Mouse (Mus musculus): ENCODE measurements around the gene Ak7. TPM values are rescaled to one million over a fixed set of nuclear protein-coding genes. Genes with fewer than 3 reads are reported as not detected.

Gene Ak7
- polyA plus RNA-seq (2012; rRNA removed): 0.02 and 0.07 TPM in 2 replicates

- no peak for TF ChIP-seq CTCF (IDR thresholded peaks at IDR 0.05; ENCODE audit: extremely low read depth, insufficient read depth, insufficient read length, insufficient replicate concordance)
- no peak for TF ChIP-seq POLR2A (IDR thresholded peaks at IDR 0.05; ENCODE audit: low read depth, low read length)
- H3K4me1 ChIP-seq (ENCODE audit: control insufficient read depth, insufficient read depth, insufficient read length): peaks cover 7% of the 10 kb centered on the region; the same call in 1 of the 2 replicates
- peak in 1 of 2 experiments; percentile 35 for DNase-seq (ENCODE audit: low read depth in 1 of 2, low spot score in 2 of 2)
- 13% methylated on average over 22 of the region's 22 CpGs for WGBS
- no peaks in the 10 kb centered on the region for H3K27me3 ChIP-seq (ENCODE audit: control insufficient read depth, insufficient read depth, low read length)
- H3K27ac ChIP-seq (ENCODE audit: insufficient read depth, low read length): no peak within 1 kb of the TSS
- H3K4me3 ChIP-seq (ENCODE audit: extremely low read depth, insufficient read depth, insufficient read length): no peak within 1 kb of the TSS
- H3K36me3 ChIP-seq (ENCODE audit: control insufficient read depth, insufficient read depth, low read length): no peaks in the 10 kb centered on the region
Observed at GRCm38 (mm10) chr12:105705799-105706487, at the start of gene Ak7. Ak7 (plus strand) TSS chr12:105705976.

DNA sequence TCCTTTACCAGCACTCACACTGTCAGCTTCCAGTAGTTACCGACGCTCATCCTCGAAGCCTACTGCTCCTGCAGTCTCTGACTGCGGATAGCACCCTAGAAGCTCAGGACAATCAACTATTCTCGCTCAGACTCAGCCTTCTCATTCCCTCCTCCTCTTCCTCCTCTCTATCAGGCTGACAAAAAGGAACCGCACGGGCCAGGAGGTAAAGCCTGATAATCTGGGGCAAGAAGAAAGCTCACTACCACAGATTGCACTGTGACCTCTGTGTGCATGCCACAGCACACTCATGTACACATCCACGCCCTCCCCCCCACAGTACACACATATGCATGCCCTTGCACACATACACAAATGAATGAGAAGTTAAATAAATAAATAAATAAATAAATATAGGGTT is 29.5 kb upstream of the Ak7 start:
- Histone ChIP-seq H3K27ac (ENCODE audit: insufficient read depth, low read length) (no peak overlapping the region), H3K4me1 (ENCODE audit: control insufficient read depth, insufficient read depth, insufficient read length) (no peaks in the 10 kb centered on the region), H3K4me3 (ENCODE audit: extremely low read depth, insufficient read depth, insufficient read length) (no peak overlapping the region), H3K36me3 (ENCODE audit: control insufficient read depth, insufficient read depth, low read length) (peaks cover 9% of the 10 kb centered on the region), H3K27me3 (ENCODE audit: control insufficient read depth, insufficient read depth, low read length) (no peaks in the 10 kb centered on the region)
- DNase-seq (ENCODE audit: low read depth in 1 of 2, low spot score in 2 of 2): no peak
- TF ChIP-seq POLR2A (IDR thresholded peaks at IDR 0.05; ENCODE audit: low read depth, low read length) (no peak), CTCF (IDR thresholded peaks at IDR 0.05; ENCODE audit: extremely low read depth, insufficient read depth, insufficient read length, insufficient replicate concordance) (no peak)
- 88% methylated on average over 8 of the region's 8 CpGs for WGBS

DNA sequence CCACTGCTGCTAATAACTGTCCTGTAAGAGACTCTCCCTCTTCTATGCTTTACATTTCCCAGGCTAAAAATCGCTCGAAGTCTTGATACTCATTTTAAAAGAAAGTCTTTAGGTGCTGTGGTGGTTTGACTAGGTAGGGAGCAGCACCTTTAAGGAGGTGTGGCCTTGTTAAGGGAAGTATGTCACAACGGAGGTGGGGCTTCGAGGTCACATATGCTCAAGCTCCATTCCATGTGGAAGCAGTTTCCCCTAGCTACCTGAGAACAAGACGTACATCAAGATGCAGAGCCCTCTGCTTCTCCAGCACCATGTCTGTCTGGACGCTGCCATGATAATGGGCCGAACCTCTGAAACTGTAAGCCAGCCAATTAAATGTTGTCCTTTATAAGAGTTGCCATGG is 27.6 kb upstream of the Ak7 start:
- TF ChIP-seq POLR2A (IDR thresholded peaks at IDR 0.05; ENCODE audit: low read depth, low read length): no peak
- no peak for TF ChIP-seq CTCF (IDR thresholded peaks at IDR 0.05; ENCODE audit: extremely low read depth, insufficient read depth, insufficient read length, insufficient replicate concordance)
- H3K4me1 ChIP-seq (ENCODE audit: control insufficient read depth, insufficient read depth, insufficient read length): no peaks in the 10 kb centered on the region; the same call in 1 of the 2 replicates
- no peak overlapping the region for H3K4me3 ChIP-seq (ENCODE audit: extremely low read depth, insufficient read depth, insufficient read length)
- no peak overlapping the region for H3K27ac ChIP-seq (ENCODE audit: insufficient read depth, low read length)
- peaks cover 6% of the 10 kb centered on the region for H3K36me3 ChIP-seq (ENCODE audit: control insufficient read depth, insufficient read depth, low read length)
- 95% methylated on average over 7 of the region's 7 CpGs for WGBS
- no peaks in the 10 kb centered on the region for H3K27me3 ChIP-seq (ENCODE audit: control insufficient read depth, insufficient read depth, low read length)
- DNase-seq (ENCODE audit: low read depth in 1 of 2, low spot score in 2 of 2): no peak

DNA sequence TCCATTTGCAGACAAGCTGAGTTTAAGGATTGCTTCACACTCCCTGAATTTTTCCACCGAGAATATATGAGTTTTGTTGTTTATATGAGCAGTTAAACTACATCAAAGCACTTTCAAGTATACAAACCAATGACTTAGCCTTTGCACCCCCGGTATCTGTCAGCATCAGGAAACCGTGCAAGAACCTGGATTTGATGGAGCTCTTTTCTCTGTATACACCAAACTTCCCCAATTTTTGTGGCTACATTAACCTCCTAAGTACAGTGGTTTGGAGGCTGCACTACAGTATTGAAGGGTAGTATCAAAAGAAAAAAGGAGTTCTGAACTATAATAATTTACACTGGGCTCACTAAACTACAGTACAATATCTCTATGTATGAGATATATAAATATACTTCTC is 27.0 kb upstream of the Ak7 start:
- no peak overlapping the region for H3K27ac ChIP-seq (ENCODE audit: insufficient read depth, low read length)
- peaks cover 4% of the 10 kb centered on the region for H3K36me3 ChIP-seq (ENCODE audit: control insufficient read depth, insufficient read depth, low read length)
- no peaks in the 10 kb centered on the region; the same call in 1 of the 2 replicates for H3K4me1 ChIP-seq (ENCODE audit: control insufficient read depth, insufficient read depth, insufficient read length)
- H3K4me3 ChIP-seq (ENCODE audit: extremely low read depth, insufficient read depth, insufficient read length): no peak overlapping the region
- DNase-seq (ENCODE audit: low read depth in 1 of 2, low spot score in 2 of 2): no peak
- 40% methylated on average over 3 of the region's 3 CpGs for WGBS
- TF ChIP-seq CTCF (IDR thresholded peaks at IDR 0.05; ENCODE audit: extremely low read depth, insufficient read depth, insufficient read length, insufficient replicate concordance): no peak
- no peak for TF ChIP-seq POLR2A (IDR thresholded peaks at IDR 0.05; ENCODE audit: low read depth, low read length)
- H3K27me3 ChIP-seq (ENCODE audit: control insufficient read depth, insufficient read depth, low read length): no peaks in the 10 kb centered on the region

GRCm38 (mm10) chr12:105683933-105684901 is 21.6 kb upstream of the Ak7 start, which contains the start of gene Gskip:
Gskip (plus strand) TSS chr12:105684829.
- 1% methylated on average over 41 of the region's 41 CpGs for WGBS
- DNase-seq (ENCODE audit: low read depth in 1 of 2, low spot score in 2 of 2): peak; percentile 28 to 61
- H3K27me3 ChIP-seq (ENCODE audit: control insufficient read depth, insufficient read depth, low read length): no peaks in the 10 kb centered on the region
- peak within 1 kb of the TSS; percentile 94 for H3K4me3 ChIP-seq (ENCODE audit: extremely low read depth, insufficient read depth, insufficient read length)
- no peaks in the 10 kb centered on the region for H3K36me3 ChIP-seq (ENCODE audit: control insufficient read depth, insufficient read depth, low read length)
- peaks cover 3% of the 10 kb centered on the region; the same call in 1 of the 2 replicates for H3K4me1 ChIP-seq (ENCODE audit: control insufficient read depth, insufficient read depth, insufficient read length)
- H3K27ac ChIP-seq (ENCODE audit: insufficient read depth, low read length): peak within 1 kb of the TSS; percentile 89
- TF ChIP-seq CTCF (IDR thresholded peaks at IDR 0.05; ENCODE audit: extremely low read depth, insufficient read depth, insufficient read length, insufficient replicate concordance) (no peak), POLR2A (IDR thresholded peaks at IDR 0.05; ENCODE audit: low read depth, low read length) (no peak)

- TF ChIP-seq CTCF (IDR thresholded peaks at IDR 0.05; ENCODE audit: extremely low read depth, insufficient read depth, insufficient read length, insufficient replicate concordance) (no peak), POLR2A (IDR thresholded peaks at IDR 0.05; ENCODE audit: low read depth, low read length) (no peak)
- peak within 1 kb of the TSS; percentile 94 for H3K4me3 ChIP-seq (ENCODE audit: extremely low read depth, insufficient read depth, insufficient read length)
- under 1% methylated on average over 69 of the region's 73 CpGs for WGBS
- no peaks in the 10 kb centered on the region for H3K27me3 ChIP-seq (ENCODE audit: control insufficient read depth, insufficient read depth, low read length)
- H3K4me1 ChIP-seq (ENCODE audit: control insufficient read depth, insufficient read depth, insufficient read length): peaks cover 3% of the 10 kb centered on the region; the same call in 1 of the 2 replicates
- DNase-seq (ENCODE audit: low read depth in 1 of 2, low spot score in 2 of 2): peak; percentile 92
- peak within 1 kb of the TSS; percentile 89 for H3K27ac ChIP-seq (ENCODE audit: insufficient read depth, low read length)
- peaks cover 3% of the 10 kb centered on the region for H3K36me3 ChIP-seq (ENCODE audit: control insufficient read depth, insufficient read depth, low read length)
Observed at GRCm38 (mm10) chr12:105685001-105685691, 20.6 kb upstream of the Ak7 start, which contains the start of gene Atg2b. Atg2b (minus strand) TSS chr12:105685211.

All from spleen, adult 2 months (tissue).